Mouse (Mus musculus): ENCODE data around the gene Car11.
A peak's percentile ranks its signal among the peaks of the same experiment; 100 is the strongest.

Car11 gene

DNA sequence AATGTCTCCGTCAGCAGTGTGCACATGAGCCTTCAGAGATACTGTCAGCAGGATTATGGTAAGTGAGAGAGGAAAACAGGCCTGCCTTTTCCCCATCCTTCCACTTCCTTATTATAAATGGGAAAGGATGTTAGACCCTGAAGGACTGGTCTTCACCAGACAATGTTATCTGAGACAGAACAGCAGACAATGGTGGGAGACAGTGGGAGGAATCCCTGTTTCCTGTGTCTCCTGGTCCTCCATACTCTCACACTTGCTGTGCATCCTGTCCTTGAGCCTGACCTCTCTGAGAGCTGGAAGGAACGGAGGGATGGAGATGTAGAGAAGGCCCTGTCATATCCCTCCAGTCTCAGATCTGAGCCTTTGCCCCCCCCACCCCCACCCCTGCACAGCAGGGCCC is 7.3 kb upstream of the Car11 start:
- DNase-seq (ENCODE audit: low spot score): no peak

DNA sequence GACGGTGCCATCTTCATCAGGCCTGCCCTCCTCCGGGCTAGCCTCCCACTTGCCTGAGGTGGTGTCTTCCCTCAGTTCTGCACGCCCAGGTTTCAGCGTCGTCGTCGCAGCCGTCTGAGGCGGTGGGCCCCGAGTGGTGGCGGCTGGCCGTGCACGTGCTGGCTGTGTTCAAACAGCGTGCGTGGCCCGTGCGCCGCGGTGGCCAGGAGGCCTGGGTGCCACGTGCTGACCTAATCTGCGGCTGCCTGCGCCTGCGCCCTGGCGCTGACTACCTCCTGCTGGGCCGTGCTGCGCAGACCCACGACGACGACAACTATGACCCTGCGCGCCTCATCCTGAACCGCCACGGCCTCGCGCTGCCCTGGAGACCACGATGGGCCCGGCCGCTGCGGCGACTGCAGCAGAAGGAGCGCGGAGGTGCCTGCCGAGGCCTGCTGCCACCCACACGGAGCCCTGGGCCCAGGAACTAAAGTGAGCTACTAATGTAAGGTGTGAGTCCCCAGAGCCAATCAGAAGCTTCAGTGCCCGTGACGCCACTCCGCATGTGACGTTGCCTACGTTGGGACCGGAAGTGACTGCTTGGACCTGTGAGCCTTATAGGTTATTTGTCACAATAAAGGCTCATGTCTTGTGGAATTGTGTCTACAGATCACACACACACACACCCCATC is 5.6 kb upstream of the Car11 start, which contains the start of gene Sec1:
Gene Sec1 (minus strand): TSS at position 482 of the 671 bp plus-strand sequence.
- DNase-seq (ENCODE audit: low spot score): no peak

DNA sequence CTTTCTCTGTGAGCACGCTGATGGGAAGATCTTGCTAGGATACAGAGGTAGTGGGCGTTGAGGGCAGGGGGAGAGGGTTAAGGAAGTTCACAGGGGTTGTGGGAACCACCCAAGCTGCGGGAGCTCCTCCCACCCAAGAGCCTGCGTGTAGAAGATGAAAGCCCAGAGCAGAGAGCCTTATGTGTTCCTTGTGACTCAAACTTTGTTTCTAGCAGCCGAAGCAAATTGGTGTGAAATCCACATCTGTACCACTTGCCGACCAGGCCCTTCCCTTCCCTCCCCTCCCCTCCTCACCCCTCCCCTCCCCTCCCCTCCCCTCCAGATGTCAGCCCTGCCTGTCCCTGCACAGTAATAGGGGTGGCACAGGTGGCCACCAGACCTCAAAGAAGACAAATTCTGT is 4.5 kb upstream of the Car11 start:
- DNase-seq (ENCODE audit: low spot score): no peak

DNA sequence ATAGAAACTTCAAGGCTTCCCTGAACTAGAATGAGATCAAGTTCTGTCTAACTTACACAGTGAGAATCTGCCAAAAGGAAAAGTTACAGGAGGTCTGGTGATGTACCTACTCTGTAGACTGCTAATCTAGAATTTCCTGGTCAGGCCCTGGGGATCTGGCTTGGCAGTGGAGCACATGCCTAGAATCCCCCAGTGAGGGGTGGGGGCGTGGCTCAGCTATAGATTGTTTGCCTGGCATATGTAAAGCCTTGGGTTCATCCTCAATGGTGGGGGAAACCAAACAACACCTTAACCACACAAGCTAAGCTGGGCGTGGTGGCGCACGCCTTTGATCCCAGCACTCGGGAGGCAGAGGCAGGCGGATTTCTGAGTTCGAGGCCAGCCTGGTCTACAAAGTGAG is 1.7 kb upstream of the Car11 start:
- DNase-seq (ENCODE audit: low spot score): no peak

DNA sequence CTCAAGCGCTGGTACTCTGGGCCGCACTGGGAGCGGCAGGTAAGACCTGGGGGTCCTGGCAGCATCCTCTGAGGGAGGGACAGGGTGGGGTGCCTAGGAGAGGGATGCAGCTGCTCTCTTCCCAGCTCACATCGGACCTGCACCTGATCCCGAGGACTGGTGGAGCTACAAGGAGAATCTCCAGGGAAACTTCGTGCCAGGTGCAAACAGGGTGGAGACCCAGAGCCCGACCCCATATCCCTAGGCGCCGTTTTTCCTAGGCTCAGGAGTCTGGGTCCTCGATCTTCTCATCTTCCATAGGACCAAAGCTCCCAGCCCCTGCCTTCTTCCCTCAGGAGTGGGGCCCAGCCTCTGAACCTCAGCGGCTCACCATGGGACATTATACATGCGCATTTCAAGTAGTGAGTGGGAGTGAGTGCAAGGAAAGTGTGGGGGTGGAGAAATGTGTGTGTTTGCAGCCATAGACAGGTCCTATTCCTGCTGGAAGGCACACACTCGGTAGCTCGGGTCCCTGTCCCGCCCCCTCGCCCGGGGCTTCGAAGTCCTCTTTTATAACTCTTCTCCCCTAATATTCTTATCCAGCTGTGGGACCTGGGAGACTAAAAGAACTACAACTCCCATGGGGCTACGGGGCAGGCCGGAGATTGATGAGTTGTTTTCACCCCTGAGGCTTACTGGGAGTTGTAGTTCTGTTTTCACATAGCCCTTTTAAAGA is 815 bp downstream of the Car11 start:
- DNase-seq (ENCODE audit: low spot score): no peak

DNA sequence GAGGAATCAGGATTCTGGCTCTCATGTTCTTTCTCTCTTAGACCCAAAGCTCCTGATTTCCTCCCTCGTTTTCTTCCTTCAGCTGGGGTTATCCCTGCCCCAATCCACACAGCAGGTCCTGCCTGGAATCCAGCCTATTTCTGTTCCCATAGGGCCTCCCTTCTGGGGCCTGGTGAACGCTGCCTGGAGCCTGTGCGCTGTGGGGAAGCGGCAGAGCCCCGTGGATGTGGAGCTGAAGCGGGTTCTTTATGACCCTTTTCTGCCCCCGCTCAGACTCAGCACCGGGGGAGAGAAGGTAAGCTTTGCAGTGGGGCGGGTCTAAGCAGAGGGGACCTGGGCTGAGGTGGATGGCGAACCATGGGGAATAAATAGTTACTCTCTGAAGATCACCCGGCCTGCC is 1.4 kb downstream of the Car11 start:
- no peak for DNase-seq (ENCODE audit: low spot score)

DNA sequence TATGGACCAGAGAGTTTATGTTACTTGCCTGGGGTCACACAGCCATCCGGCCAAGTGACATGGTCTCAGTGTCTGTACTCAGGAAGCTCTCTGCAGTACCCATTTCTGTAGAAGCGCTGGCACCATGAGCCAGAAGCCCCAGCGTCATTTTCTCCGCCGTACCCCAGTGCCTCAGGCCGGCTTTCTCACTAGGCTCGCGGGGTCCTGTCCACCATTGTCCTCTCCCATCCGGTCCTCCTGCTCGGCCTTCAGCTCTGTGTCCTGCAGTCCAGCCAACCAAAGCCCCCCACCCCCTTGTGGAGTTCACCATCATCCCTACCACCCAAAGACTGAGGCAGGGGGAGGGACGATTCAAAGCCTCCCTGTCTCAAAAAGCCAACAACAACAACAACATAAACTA is 2.0 kb downstream of the Car11 start:
- DNase-seq (ENCODE audit: low spot score): no peak

DNA sequence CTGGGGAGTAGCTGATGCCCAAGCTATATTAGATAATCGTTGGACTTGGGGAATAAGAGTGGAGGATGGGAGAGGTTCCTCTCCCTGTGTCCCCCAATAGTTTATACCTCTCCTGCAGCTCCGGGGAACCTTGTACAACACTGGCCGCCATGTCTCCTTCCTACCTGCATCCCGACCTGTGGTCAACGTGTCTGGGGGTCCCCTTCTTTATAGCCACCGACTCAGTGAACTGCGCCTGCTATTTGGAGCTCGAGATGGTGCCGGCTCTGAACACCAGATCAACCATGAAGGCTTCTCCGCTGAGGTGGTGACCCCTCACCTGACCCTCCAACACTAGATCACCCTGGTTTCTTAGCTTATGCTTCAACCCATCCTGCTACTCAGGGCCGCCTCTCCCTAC is 2.7 kb downstream of the Car11 start:
- no peak for DNase-seq (ENCODE audit: low spot score)

DNA sequence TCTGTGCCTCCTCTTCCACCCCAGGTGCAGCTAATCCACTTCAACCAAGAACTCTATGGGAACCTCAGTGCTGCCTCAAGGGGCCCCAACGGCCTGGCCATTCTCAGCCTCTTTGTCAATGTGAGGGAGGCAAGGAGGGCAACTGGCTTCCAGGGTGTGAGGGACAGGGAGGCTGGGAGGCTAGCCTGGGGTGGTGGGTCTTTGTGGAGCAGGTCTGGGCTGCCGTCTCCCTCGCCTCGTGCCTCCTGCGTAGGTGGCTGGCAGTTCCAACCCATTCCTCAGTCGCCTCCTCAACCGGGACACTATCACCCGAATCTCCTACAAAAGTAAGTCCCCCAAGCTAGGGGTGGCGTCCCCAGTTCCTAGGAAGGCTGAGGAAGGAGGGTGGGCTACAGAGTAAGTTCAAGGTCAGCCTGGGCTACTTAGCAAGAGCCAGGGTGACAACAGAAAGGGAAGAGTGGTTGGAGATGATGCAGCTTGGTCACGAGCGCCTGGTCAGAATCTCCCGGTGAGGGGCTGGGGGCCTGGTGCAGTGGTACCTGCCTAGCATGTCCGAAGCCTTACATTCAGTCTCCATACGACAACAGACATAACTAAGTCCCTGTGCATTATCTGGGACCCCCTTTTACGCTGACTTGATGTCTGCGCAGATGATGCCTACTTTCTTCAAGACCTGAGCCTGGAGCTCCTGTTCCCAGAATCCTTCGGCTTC is 3.3 kb downstream of the Car11 start:
- no peak for DNase-seq (ENCODE audit: low spot score)

DNA sequence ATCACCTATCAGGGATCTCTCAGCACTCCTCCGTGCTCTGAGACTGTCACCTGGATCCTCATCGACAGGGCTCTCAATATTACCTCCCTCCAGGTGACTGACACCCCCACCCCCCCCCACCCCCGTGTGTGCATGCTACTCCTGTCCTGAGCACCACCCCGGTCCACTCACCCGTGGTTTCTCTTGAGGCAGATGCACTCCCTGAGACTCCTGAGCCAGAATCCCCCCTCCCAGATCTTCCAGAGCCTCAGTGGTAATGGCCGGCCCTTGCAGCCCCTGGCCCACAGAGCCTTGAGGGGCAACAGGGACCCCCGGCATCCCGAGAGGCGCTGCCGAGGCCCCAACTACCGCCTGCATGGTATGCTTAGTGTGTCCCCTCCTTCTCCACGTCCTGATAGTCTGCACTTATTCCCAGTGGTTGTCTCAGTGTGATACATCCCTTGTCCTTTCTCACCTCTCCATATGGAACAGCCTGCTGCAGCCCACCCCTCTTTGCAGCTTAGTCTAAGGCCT is 3.9 kb downstream of the Car11 start:
- no peak for DNase-seq (ENCODE audit: low spot score)

DNA sequence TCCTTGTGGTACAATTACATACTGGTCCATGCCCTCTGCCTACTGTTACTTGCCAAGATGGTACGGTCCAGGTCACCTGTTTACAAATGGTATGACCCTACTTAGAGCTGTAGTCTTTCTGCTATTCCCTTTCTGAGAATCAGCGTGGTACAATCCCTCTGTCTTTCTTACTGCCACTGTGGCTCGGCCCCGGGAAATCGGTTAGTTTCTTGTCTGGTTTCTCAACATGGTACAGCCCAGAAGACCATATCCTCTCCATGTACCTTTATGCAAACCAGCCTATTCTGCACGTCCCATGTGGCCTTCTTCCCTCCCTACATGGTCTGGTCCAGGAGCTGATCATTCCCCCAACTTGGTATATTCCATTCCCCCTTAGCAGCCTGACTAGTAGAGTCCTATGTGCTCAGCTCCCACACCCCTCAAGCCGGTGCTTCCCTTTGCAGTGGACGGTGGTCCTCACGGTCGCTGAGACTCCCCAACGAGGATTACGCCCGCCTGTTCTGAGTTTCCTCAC is 4.5 kb downstream of the Car11 start:
- no peak for DNase-seq (ENCODE audit: low spot score)

DNA sequence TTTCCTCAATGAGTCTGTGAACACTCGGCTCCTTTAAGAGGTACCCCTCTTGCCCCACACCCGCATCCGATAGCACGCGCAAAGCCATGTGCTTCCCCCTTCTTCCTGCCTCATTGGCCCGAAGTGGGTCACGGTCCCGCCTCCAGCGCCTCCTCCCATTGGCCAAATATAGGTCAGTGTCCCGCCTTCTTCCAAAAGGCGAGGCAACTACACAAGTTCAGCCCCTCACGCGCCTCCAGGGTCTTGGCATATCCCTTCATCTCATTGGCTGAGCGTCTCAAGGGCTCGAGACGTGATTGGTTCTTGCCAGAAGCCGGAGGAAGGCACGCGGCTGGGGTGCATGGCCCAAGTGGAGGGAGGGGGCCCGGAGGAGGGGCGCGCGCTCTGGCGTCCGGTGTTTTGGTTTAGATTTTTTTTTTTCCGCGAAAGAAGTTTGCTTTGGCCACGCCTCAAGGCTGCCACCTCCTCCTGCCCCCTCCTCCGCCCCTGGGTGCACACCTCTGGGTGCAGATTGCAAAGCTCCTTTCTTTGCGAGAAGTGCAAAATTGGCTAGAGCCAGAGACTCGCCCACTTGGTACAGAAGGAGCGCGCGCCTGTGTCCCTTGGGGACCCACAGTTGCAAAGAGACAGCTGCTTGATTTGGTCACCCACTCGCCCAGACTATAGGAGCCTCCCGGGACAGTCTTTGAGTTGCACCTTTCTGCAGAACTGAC is 5.2 kb downstream of the Car11 start, which contains the start of gene Dbp:
Gene Dbp (plus strand): TSS at position 359 of the 713 bp plus-strand sequence.
- DNase-seq (ENCODE audit: low spot score): peak; percentile 94

DNA sequence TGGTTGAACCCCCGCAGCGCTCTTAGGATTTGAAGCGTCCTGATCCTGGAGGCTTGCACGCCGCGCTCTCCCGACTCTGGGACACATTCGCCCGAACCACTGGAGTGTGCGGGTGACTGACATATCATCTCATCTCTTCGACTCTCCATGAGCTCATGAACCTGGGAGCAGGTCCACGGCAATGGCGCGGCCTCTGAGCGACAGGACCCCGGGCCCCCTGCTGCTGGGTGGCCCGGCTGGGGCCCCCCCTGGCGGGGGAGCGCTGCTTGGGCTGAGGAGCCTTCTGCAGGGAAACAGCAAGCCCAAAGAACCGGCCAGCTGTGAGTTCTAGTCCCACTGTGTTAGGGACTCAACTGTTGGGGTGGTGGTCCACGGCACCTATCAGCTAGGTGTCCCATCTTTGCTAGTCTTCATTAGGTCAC is 5.8 kb downstream of the Car11 start:
- no peak for DNase-seq (ENCODE audit: low spot score)

DNA sequence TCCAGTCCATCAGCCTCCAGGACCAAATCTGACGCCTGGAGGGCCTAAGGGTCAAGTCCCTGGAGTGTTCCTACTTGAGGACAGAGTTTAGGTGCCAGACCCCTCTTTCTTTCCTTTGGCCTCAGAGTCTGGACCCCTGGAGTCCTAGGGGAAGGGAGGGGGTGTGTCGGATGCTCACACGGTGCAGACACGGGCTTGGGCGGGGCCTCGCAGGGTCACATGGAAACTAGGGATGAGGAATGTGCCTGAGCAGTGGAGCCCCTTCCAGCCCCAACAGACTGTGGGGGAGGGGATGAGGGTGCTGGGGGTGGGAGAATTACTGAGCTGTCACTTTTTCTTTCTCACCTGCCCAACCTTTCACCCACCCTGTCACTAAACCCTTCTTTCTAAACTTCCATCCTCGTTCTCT is 6.2 kb downstream of the Car11 start:
- peak; percentile 74 for DNase-seq (ENCODE audit: low spot score)

DNA sequence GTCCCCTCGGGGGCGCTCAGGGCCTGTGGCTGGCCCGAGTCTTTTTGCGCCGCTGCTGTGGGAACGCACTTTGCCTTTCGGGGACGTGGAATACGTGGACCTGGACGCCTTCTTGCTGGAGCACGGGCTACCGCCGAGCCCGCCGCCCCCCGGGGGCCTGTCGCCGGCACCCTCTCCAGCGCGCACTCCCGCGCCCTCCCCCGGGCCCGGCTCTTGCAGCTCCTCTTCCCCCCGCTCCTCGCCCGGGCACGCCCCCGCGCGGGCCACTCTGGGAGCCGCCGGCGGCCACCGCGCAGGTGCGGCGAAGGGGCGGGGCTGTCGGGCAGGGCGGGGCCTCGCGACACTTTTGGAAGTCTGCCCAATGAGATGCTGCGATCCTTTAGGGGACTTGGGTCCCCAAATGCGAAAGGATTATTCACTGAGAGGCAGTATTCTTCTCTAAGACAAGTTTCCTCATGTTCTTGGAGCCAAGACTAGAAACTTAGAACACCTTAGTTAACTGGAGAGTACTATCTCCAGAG is 7.1 kb downstream of the Car11 start:
- peak; percentile 88 for DNase-seq (ENCODE audit: low spot score)

DNA sequence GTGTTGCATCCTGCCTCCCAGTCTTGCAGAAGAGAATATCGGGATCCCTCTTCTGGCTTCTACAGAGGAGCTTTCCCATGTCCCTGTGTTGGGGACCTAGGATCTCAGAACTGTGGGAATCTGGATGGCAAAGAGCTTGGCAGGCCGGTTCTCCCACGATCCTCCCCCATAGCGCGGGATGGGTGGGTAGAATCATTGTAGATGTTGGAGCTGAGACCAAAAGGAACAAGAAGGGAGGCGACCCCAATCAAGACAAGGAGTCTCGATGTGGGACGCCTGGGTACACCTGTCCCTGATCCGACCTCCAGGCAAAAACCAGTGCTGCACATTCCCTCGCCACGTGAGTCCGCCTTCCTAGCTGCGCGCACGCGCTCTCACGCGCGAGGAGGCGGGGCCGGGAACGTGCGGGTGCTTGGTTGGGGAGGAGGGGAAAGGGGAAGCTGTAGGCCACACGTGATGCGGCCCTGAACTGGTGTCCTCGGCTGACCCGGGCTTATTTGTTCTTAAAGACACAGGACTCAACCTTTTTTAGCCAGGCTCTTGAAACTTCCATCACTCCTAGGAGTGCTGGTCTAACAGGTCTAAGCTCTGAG is 7.8 kb downstream of the Car11 start:
- DNase-seq (ENCODE audit: low spot score): peak; percentile 97

DNA sequence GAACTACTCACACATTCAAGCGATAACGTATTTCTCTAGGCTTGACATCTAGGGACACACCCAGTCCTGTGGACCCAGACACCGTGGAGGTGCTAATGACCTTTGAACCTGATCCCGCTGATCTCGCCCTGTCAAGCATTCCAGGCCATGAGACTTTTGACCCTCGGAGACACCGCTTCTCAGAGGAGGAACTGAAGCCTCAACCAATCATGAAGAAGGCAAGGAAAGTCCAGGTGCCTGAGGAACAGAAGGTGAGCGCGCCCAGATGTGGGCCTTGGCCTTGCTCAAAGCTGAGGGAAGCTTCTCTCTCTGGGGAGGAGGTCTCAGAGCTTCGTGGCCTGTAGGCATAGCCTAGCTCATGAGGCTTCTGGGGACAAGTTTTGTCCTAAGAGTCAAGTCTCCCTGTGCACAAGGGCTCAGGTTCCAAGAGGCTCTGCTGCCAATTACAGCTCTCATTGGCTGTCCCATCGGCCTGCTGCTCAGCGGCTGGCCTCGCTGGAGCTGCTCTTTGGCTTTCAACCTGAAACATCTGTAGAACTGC is 8.6 kb downstream of the Car11 start:
- no peak for DNase-seq (ENCODE audit: low spot score)

DNA sequence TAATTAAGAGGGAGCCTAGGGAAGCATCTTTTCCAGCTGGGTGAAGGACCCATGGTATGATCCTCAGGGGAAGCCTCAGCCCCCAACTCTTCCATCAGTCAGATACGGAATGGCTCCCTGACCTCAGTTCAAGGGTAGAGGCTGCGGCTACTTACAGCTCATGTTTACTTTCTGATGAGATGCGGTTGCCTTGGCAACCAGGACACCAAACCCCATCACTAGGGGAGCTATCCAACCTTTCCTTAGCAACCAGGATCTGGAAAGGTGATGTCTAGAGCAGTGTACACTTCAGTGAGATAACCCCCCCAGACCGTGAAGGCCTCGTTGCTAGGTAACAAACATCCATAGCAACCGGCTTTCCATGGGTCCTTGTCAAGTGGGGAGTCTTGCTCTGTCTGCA is 9.4 kb downstream of the Car11 start:
- DNase-seq (ENCODE audit: low spot score): no peak

DNA sequence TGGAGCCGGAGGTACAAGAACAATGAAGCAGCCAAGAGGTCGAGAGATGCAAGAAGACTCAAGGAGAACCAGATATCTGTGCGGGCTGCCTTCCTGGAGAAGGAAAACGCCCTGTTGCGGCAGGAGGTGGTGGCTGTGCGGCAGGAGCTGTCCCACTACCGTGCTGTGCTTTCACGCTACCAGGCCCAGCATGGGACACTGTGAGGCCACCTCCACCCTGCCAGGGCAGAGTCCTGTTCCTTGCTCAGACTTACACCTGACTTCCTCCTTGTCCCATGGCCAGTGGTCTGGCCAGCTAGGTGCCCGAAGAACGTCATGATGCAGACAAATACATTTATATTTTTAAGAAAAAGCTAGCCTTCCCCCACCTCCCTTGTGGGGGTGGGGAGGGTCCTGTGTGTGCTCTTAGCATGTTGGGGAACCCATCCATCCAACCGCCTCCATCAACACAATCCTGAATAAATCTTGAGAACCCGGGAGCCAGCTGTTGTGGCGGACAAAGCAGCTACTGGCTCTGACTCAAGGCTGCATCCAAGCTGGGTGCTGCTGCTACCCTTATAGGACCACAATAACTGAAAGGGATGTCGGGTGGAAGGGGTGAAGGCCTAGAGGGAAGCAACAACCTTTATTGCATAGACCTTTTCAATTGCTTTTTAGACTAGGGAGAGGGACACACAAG is 10.2 kb downstream of the Car11 start:
- DNase-seq (ENCODE audit: low spot score): no peak

DNA sequence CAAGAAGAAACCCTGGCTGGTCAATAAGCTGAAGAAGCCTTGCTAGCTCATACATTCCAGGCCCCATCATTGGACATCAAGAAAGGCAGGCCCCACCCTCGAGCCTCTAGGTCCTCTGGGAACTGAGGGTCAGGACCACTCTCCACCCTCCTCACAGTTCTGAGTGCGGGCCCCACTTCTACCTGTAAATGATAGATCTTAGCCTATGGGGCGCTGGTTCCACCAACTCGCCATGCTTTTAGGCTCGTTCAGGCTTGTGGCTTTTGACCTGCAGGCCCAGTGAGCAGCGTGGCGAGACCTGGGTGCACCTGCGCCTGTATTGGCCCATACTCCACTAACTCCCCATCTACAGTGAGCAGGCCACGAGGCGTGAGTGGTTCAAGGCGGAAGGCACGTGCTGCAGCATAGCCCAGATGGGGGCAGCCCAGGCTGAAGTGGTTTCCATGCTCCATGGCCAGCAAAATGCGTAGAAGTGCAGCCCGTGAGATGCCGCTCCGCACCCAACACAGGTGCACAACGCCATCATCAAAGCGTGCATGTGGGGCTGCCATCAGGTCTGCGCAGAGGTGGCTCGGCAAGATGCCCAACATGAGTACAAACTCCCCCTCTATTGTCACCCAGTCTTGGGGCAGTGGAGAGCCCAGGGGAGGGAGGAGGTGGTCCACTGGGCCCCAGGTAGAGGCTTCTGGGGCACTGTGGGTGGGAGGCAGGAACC is 11.0 kb downstream of the Car11 start:
- no peak for DNase-seq (ENCODE audit: low spot score)
